Mouse (Mus musculus): Measurements from ENCODE around the gene Pqlc3.
A peak's percentile ranks its signal among the peaks of the same experiment; 100 is the strongest.

The Pqlc3 gene

DNA sequence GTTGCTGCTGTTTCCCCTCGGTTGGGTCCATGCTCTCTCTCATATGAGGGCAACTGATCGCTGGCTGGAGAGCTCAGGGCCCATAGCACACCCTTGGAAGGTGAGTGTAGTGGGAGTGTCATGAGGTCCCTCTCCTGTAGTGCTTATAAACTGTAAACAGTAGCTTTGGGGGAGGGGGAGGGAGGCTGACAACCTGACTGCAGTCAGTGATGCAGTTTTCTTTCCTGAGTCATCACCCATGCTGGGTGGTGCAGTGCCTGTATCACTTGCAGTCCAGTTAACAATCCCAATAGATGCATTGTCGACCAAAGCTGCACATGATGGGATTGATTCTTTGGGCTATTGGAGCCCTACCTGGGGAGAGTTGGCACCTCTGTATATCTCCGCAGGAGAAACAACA lies 1.0 kb upstream of the Pqlc3 start:
- no peak for DNase-seq

DNA sequence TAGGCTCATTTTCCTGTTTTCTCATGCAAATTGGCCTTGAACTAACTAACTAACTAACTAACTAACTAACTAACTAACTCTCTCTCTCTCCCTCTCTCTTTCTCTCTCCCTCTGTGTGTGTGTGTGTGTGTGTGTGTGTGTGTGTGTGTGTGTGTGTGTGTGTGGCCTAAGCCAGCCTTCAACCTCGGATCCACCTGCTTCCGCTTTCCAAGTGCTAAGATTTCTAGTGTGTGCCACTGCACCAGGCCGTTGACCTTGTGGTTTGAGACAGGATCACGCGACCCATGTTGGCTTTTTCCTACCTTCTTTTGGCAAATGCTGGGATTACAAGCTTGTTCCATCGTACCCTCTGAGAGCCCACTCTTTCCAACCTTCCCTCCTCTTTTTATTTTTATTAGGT lies 420 bp upstream of the Pqlc3 start:
- no peak for DNase-seq

DNA sequence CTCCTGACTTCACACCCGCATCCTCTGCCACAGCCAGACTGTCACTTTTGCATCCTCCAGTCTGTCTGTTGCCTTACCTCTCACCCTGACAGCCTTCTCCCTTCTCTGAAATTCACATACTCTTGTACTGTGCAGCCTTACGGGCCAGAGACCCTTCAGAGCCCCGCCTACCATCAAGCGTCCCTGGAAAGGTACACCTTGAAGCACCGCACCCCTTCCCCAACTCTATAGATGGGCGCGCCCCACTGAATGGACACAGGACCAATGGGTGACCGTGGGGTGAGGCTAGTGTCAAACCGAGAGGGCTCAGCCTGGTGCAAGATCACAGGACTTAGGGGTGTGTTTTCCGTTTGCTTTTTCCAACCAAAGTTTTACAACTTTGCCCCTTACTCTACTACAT lies 1.1 kb downstream of the Pqlc3 start:
- no peak for DNase-seq

DNA sequence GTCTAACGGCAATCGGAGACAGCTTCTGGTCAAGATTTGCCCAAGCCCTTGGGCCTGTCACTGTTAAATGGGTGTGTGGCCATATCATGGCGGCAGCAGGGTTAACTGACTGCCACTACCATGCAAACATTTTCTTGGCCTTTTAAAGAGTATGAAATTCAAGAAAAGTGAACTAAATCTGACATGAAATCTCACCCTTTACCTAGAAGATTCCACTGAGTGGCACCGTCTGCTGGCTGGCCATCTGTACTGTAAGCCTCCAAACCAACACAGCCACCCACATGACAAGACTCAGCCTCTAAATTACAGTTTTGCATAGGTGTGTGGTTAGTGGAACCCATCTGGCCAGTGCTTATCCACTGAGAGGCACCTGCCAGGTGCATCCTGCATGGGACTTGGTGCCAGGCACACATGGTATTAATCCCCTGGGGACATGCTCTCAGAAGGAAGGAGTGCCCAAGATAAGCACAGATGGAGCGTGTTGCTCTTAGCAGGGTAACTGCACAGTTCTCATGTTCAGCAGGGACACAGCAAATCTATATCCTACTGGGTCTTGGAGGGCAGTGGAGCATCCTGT lies 3.2 kb downstream of the Pqlc3 start:
- no peak for DNase-seq

DNA sequence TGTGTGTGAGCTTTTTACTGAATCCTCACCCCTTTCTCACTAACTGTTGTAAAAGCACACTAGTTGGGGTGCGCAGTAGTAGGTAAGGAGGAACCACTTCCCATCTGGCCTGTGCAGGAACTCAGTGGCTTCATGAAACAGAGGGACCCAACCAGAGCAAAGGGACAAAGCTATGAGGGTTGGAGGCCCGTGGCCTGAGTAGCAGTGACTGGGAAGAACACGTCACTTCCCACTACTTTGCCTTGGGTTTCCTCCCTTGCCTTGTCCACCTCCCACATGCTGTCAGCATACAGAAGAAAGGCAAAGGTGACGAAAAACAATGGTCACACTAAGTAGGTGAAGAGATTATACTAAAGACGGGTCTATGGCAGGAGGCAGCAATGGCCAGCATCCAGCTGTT lies 3.9 kb downstream of the Pqlc3 start:
- DNase-seq, result no peak

DNA sequence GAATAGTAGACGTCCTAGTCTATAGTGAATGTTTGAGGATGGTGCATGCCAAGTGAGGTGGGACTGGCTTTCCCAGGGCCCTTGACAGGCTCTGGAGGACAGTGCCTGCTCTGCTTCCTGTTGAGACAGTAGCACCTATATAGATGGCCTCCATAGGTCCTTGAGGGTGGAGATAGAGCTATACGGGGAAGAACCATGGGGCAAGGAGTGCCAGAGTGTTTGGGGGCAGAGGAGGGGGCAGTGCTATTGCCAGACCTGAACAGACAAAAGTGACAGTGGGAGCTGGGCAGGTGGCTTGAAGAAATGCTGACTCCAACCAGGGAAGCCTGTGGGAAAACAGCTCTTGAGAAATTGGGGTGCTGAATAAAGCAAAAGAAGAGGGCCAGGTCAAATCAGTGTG lies 5.9 kb downstream of the Pqlc3 start:
- no peak for DNase-seq

DNA sequence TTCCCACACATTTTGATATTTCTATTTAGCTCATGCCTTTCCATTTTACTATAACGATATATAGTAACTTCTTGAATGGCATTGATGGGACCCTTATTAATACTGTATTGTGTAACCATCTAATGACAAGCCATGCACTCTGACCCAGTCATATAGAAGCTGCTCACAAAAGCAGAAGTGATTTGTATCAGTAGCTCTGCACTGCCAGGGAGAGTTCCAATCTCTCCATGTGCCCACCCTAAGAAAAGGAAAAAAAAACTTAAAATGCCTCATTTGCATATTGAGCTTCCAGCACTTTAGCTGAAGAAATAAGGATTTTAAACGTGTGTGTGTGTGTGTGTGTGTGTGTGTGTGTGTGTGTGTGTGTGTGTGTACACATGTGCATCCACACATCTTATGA lies 7.9 kb downstream of the Pqlc3 start:
- no peak for DNase-seq

DNA sequence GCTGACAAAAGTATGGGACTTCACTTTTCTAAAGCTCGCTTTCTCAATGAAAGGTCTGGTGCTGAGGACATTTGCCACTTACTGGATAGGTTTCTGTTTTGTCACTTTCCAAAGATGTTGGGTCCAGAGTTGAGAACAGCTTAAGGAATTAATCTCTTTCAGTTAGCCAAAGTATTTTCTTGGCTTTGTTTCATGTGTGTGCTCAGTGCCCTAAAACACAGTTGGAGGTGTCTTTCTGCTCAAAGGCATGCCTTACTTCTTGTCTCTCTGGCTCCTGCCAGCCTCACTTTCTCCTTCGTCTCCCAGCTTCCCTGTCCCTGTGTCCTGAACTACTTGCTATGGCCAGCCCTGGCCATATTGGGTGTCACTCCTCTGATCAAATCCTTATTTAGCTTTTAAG lies 8.8 kb downstream of the Pqlc3 start:
- DNase-seq, result no peak

DNA sequence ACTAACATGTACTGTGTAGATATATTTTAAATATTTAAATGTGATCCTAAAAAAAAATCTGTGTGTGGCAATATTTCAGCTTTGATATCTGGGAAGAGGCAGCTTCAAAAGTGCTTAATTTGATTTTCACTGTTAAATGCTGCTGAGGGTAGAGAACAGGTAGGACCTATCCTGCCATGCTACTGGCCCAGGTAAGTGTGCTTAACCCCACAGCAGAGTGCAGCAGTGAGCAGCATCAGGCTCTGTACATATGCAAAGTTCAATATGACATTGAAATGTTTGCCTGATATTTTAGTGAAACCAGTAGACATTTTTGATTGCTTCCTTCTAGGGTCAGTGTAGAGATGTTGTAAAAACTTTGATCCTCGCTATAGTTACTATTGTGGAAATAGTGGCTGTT lies 14.4 kb downstream of the Pqlc3 start:
- no peak for DNase-seq

DNA sequence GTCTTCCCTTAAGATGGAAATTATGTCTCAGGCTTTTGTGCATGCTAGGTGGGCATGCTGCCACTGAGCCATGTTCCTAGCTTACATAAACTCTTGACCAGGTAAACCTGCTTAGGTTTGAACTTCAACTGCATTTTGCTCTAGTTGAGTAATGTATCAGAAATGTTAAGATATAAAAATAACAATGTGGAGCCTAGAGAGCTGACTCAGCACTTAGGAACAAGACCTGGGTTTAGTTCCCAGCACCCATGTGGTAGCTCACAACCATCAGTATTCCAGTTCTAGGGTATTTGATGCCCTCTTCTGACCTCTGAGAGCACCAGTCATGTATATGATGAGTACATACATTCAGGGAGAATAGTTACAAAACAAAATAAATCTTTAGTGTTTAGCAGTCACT lies 23.1 kb downstream of the Pqlc3 start:
- no peak for DNase-seq

DNA sequence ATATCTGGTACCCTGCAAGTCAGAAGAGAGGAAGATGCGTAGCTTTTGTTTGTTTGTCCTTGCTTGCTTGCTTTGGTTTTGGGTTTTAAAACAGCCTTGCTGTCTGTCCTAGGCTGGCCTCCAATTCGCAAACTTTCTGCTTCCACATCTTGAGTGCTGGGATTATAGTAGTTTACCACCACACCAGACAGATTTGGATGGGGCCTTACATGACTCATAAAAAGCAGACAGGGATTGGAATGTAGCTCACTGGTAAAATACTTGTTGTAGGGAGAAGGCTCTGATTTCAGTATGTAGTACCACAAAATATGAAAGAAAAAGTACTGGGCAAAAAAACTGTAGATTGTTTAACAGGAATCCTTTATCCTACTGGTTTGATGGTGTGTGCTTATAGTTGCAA lies 33.4 kb downstream of the Pqlc3 start:
- DNase-seq, result no peak

DNA sequence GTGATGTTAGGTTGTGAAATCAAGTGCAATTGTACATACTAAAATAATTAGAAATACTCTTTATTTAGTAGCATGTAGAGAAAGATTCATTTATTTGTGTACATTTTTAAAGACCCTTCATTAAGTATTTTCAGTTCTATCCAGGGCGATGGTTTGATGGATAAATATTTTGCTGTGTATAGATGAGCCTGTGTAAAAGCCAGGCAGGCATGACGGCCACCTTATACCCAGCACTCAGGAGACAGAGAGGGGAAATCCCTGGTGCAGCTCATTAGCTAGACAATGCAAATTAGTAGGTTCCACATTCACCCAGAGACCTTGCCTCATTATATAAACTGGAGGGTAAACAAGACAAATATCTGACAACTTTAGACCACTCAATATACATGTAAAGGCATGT lies 36.9 kb downstream of the Pqlc3 start:
- DNase-seq, result no peak

DNA sequence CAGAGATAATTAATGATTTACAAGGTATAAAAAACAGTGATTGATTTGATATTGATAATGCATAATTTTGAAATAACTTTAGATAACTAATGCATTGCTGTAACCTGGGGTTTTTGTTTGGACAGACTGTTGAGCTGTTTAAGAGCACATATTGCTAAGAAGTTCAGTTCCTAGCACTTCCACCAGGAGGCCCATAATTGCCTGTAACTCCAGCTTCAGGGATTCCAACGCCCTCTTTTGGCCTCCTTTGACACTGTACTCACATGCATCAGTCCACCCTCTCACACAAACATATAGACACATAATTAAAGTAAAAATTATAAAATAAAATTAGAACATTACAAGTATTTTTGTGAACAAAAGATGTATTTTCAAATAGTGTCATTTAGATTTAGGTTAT lies 41.4 kb downstream of the Pqlc3 start:
- peak; percentile 15 for DNase-seq

DNA sequence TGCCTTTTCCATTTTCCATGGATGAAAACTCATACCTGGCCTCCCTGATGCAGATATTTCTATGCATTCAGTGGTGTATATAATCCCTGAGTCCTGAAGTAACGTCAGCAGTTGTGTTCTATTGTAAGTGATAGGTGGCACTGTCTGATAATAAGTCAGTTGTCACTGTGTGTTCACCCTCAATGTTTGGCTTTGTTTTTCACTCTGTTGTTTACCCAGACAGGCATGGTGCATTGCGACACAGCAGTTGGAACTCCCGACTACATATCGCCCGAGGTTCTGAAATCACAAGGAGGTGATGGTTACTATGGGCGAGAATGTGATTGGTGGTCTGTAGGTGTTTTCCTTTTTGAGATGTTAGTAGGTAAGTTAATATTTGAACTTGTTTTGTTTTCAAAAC lies 52.0 kb downstream of the Pqlc3 start:
- DNase-seq, result no peak

DNA sequence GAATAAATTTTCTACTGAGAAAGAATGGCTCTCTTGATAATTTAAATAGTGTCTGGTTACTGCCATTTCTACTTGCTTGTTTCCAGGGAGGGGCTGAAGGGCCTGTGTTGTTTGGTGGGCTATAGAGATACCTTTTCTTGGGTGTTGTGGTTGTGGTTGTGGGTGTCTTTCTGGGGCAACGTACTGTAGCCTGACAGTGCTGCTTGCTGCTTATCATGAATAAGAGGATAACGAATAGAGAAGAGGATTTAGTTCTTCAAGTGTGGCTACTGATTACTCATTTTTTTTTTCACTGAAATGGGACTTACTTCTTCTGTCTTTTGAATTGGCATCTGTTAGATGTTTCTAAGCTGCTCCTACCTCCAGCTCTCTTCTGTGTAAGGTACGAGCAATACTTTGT lies 58.2 kb downstream of the Pqlc3 start:
- DNase-seq, result no peak
